Mouse (Mus musculus) liver, postnatal 0 days (tissue): Measurements from ENCODE around the gene Olfr549.

Source experiments
- CTCF ChIP-seq: sonication (generic); IDR thresholded peaks from 2 replicates; pipeline ENCODE4 v1.5.1; 2016; ENCODE audit warnings: antibody characterized with exemption, low read depth
- EP300 ChIP-seq: IDR thresholded peaks from 2 replicates; pipeline ENCODE4 v1.6.1; 2016; ENCODE audit warnings: antibody characterized with exemption, low read depth, mild to moderate bottlenecking

GRCm38 (mm10) chr7:102508066-102508465 is 41.6 kb upstream of the Olfr549 start:
- TF ChIP-seq CTCF = no peak
- no peak for TF ChIP-seq EP300
